Mouse (Mus musculus) G1E-ER4 (cell line): ENCODE data around the gene Cdk16. TPM values are rescaled to one million over a fixed set of nuclear protein-coding genes. Genes with fewer than 3 reads are reported as not detected.

ENCODE experiments used
- GATA1 ChIP-seq: IDR thresholded peaks from one replicate; pipeline ENCODE4 v1.8.0; 2012; ENCODE audit warnings: low read length, inconsistent platforms
- polyA plus RNA-seq: library from polyadenylated mRNA; stranded (reverse); fragments of >175 nt; gene quantifications from 2 replicates; pipeline ENCODE4 v1.2.3, GENCODE M21; 2012

The Cdk16 gene
- polyA plus RNA-seq, 1 experiment = 112 TPM

GRCm38 (mm10) chrX:20704295-20705082, 16.7 kb downstream of the Cdk16 start:
- TF ChIP-seq GATA1 = no peak

DNA sequence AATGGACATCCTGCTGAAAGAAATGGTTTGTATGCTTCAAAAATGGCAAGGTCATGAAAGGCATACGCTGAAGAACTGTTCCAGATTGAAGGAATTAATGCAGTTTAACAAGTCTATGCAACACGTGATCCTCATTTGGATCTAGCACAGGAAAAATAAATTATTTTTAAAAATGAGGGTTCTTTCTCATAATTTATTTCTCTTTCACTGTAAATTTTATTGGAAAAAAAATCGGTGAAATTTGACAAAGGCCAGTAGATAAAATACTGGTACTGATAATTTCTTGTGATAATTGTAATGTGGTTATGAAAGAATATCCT, 17.3 kb downstream of the Cdk16 start:
- TF ChIP-seq GATA1 = no peak

- no peak for TF ChIP-seq GATA1
These were observed 40.9 kb downstream of the Cdk16 start for GRCm38 (mm10) chrX:20728681-20729080.

DNA sequence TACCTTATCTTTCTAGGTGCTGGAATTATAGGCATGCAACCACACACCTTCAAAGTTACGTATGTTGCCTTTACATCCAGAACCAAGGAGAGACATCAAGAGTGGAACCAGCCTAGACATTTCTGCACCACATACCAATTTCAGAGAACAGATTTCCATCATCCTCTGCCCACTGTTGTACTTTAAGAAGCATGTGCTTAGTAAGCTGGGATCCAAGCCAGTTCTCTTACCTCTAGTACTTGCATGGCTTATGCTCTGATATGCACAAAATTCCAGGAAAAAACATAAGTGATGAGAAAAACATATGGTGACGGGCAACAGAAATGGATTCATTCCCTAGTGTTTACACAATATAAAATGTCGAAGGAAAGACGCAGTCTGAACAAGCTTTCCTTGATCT, 48.7 kb downstream of the Cdk16 start:
- no peak for TF ChIP-seq GATA1

DNA sequence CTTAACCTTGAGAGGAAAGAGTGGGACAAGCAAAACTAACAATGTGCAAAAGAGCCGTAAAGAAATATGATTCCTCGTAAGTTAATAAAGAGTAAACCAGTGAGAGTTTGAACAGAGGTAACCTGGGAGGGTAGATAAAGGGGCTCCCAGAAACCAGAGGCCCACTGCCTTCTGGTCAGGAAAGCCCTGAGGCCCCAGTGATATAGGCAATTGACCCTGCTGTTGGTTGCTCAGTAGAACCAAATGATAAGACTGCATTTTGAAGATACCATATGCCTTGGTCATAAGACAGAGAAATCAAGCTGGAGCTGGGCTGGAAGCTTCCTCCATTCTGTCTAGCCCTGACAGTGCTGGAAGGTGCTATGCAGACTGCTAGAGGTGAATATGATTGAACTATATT, 61.1 kb downstream of the Cdk16 start:
- no peak for TF ChIP-seq GATA1

Other genes with a start within 250 kb of the Cdk16 start
- not detected in 2 replicates for gene Rgn, start 138.2 kb upstream of the Cdk16 start, polyA plus RNA-seq
- gene Rbm10, start 70.5 kb upstream of the Cdk16 start, polyA plus RNA-seq = 15.0 and 19.1 TPM in 2 replicates
- 440 and 744 TPM in 2 replicates for gene Ndufb11, start 70.3 kb upstream of the Cdk16 start, polyA plus RNA-seq
- 205 and 213 TPM in 2 replicates for gene Uba1, start 29.6 kb upstream of the Cdk16 start, polyA plus RNA-seq
- 10.1 and 10.8 TPM in 2 replicates for gene Usp11, start 16.0 kb downstream of the Cdk16 start, polyA plus RNA-seq
- gene Araf, start 109.9 kb downstream of the Cdk16 start, polyA plus RNA-seq = 12.7 and 47.6 TPM in 2 replicates
- gene Timp1, start 182.2 kb downstream of the Cdk16 start, polyA plus RNA-seq = not detected in 2 replicates
- not detected in 2 replicates for gene Syn1, start 233.1 kb downstream of the Cdk16 start, polyA plus RNA-seq
- gene Cfp, start 243.6 kb downstream of the Cdk16 start, polyA plus RNA-seq = 3.8 and 5.4 TPM in 2 replicates